In genomic region chr17:84957487-84958259, GRCm38 (mm10) we compare ENCODE assay signal across 7 mouse cellular contexts. TPM values are rescaled to one million over a fixed set of nuclear protein-coding genes. Genes with fewer than 3 reads are reported as not detected.
DNase-seq lines count a peak whose midpoint lies in the region; ATAC-seq lines count a peak whose summit lies in the region.

No protein-coding gene starts in this region.

- H3K4me2 ChIP-seq in intestine, embryonic 16.5 days (ENCODE audit: low read depth, low read length): peak overlapping the region; percentile 63; the same call in 1 of the 2 replicates
- peak overlapping the region; percentile 79 for H3K4me2 ChIP-seq in midbrain, embryonic 11.5 days

- peaks cover 15% of the 10 kb centered on the region for H3K4me1 ChIP-seq in intestine, embryonic 16.5 days (ENCODE audit: control insufficient read depth, insufficient read depth, low read length)
- peaks cover 17% of the 10 kb centered on the region for H3K4me1 ChIP-seq in midbrain, embryonic 11.5 days (ENCODE audit: control insufficient read depth, insufficient read depth, low read length)

- H3K4me3 ChIP-seq in intestine, embryonic 16.5 days (ENCODE audit: low read length): peak overlapping the region; percentile 96
- H3K4me3 ChIP-seq in midbrain, embryonic 11.5 days (ENCODE audit: low read depth, low read length): peak overlapping the region; percentile 98

- DNase-seq in adrenal gland, adult 8-10 months: peak; percentile 100
- peak; percentile 99 for DNase-seq in embryo, embryonic 9.5 days (ENCODE audit: extremely low spot score)
- DNase-seq in gastrocnemius, postnatal 4 days (ENCODE audit: low spot score in 2 of 2): peak; percentile 99 to 100
- peak; percentile 99 to 100 for DNase-seq in left cerebral cortex, postnatal 36 days (ENCODE audit: low spot score in 2 of 2)
- DNase-seq in midbrain, embryonic 11.5 days (ENCODE audit: low spot score, missing footprints): peak; percentile 100
- peak; percentile 100 for DNase-seq in skeletal muscle tissue, adult 2 months (ENCODE audit: low read depth, low spot score)

- peak; percentile 97 for ATAC-seq in intestine, embryonic 16.5 days
- ATAC-seq in midbrain, embryonic 11.5 days (ENCODE audit: low FRiP score): peak; percentile 98

- H3K36me3 ChIP-seq in intestine, embryonic 16.5 days (ENCODE audit: control insufficient read depth, insufficient read depth, low read length): no peaks in the 10 kb centered on the region
- H3K36me3 ChIP-seq in midbrain, embryonic 11.5 days (ENCODE audit: control insufficient read depth, insufficient read depth, low read length): no peaks in the 10 kb centered on the region

- H3K9me3 ChIP-seq in intestine, embryonic 16.5 days (ENCODE audit: control insufficient read depth, low read length): no peaks in the 10 kb centered on the region
- no peaks in the 10 kb centered on the region for H3K9me3 ChIP-seq in midbrain, embryonic 11.5 days (ENCODE audit: control insufficient read depth, low read length)

- H3K9ac ChIP-seq in intestine, embryonic 16.5 days (ENCODE audit: low read depth, low read length): peak overlapping the region; percentile 98
- peak overlapping the region; percentile 95 for H3K9ac ChIP-seq in midbrain, embryonic 11.5 days (ENCODE audit: low read length)

- H3K27ac ChIP-seq in intestine, embryonic 16.5 days (ENCODE audit: low read length): peak overlapping the region; percentile 93
- H3K27ac ChIP-seq in midbrain, embryonic 11.5 days (ENCODE audit: low read depth, low read length): peak overlapping the region; percentile 81

- H3K27me3 ChIP-seq in intestine, embryonic 16.5 days (replicated peaks; ENCODE audit: control insufficient read depth, insufficient read depth, low read length): no peaks in the 10 kb centered on the region
- H3K27me3 ChIP-seq in midbrain, embryonic 11.5 days (ENCODE audit: control insufficient read depth, insufficient read depth, low read length): no peaks in the 10 kb centered on the region

- intact Hi-C loops in left cerebral cortex, postnatal 36 days (cut with DNase I): loop anchor here (2.0 to 5.0 kb wide), 2 partner anchors 80 to 133 kb away; partner anchors contain the start of genes Camkmt and Prepl

- WGBS in intestine, embryonic 16.5 days: under 1% methylated on average over 50 of the region's 55 CpGs
- 2% methylated on average over 43 of the region's 55 CpGs for WGBS in midbrain, embryonic 11.5 days

RNA-seq across cellular contexts. Expression of gene Ppm1b, which starts 1.1 kb away (rescaled TPM):
- 100 to 1,000 TPM; 119 to 138 (median 130) TPM for total RNA-seq in adrenal gland, adult 8-10 months (2022)
- 100 to 1,000 TPM; 140 to 148 TPM for total RNA-seq in gastrocnemius, postnatal 4 days (2021)
- polyA plus RNA-seq in intestine, embryonic 16.5 days (2015; fragmentation: Nextera tagmentation; extraction: Ambion mirVana): 70.4 and 73.4 TPM in 2 replicates
- 100 to 1,000 TPM; 146 to 152 TPM for total RNA-seq in left cerebral cortex, postnatal 36 days (2021)
- polyA plus RNA-seq in midbrain, embryonic 11.5 days (2014; fragmentation: Nextera tagmentation; extraction: Ambion mirVana): 99.3 and 102 TPM in 2 replicates

Comparison
In these comparisons a context has a peak if more than half of its experiments do, and no peak if none do; other contexts are left out.
1. Peak in every context shown above with its lines: DNase-seq, ATAC-seq, H3K4me3 ChIP-seq and H3K27ac ChIP-seq.